Mouse (Mus musculus): ENCODE results near the gene Itgal.

The Itgal gene

GRCm38 (mm10) chr7:127296098-127296497 is at the start of gene Itgal:
TSS of gene Itgal (plus strand) at chr7:127296260.
- no peak for DNase-seq

GRCm38 (mm10) chr7:127250511-127250910 is 45.5 kb upstream of the Itgal start:
- peak; percentile 33 for DNase-seq

DNA sequence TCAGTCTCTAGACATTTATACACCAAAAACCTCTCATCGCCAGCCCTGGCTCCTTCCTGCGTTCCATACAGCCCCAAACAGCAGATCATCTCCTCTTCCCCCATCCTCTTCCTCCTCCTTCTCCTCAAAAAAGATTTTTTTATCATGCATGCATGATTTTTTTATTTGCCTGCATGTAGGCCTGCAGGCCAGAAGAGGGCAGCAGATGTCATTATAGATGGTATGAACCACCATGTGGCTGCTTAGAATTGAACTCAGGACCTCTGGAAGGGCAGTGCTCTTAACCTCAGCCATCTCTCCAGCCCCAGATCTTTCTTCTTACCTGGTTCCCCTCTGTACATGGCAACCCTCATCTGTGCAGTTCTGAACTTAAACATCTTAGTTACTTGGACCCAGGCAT is 43.6 kb upstream of the Itgal start:
- DNase-seq, result no peak

- DNase-seq, result no peak
Observed at GRCm38 (mm10) chr7:127253341-127253740, 42.7 kb upstream of the Itgal start.

DNA sequence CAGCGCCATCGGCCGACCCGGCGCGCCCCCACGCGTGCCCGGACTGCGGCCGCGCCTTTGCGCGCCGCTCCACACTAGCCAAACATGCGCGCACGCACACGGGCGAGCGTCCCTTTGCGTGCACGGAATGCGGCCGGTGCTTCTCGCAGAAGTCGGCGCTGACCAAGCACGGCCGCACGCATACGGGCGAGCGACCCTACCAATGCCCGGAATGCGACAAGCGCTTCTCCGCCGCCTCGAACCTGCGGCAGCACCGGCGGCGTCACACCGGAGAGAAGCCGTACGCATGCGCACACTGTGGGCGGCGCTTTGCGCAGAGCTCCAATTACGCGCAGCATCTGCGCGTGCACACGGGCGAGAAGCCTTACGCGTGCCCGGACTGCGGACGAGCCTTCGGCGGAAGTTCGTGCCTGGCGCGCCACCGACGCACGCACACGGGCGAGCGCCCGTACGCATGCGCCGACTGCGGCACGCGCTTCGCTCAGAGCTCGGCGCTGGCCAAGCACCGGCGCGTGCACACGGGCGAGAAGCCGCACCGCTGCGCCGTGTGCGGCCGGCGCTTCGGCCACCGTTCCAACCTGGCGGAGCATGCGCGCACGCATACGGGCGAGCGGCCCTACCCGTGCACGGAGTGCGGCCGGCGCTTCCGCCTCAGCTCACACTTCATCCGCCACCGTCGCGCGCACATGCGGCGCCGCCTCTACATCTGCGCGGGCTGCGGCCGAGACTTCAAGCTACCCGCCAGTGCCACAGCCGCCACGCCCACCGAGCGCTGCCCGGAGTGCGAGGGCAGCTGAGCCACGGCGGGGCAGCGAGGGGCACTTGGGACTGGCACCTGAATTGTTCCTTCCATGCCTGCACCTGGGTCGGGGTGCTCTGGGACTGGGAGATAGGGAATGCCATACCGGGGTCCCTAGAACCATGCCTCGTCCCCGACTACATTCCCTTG is 42.0 kb upstream of the Itgal start:
- peak; percentile 94 for DNase-seq

- DNase-seq, result no peak
Observed at GRCm38 (mm10) chr7:127255008-127255407, 41.1 kb upstream of the Itgal start.

DNA sequence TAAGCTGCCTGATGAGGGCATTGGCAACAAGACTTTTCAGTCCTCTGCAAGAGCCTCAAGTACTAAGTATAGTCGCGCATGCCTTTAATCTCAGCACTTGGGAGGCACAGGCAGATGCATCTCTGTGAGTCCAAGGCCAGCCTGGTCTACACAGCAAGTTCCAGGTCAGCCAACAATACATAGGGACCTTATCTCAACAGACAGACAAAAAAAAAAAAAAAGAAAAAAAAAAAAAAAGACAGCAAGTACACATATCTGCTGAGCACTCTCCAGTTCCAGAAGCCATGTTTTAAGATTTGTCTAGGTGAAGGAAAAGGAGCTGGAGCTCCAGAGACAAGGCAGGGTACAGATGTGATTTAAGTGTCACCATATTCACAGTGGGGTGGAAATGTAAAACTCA is 40.1 kb upstream of the Itgal start:
- DNase-seq, result no peak

DNA sequence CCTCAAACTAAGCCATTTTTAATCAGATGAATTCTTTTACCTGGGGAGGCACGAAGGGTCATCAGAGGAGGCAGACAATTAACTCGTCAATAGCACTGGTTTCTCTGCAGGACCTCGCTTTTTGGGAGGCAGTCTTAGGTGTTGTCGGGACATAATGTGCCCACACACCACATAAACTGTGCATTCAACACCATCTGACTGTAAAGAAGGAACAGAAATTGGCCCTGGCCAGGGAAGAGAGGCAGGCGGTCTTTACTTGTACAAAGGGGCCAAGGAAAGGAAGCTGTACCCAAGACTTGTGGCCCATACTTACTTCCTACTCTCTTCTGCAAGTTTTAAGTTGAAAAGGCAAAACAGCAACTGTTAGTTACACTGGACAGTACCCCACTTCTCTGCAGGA is 39.5 kb upstream of the Itgal start:
- no peak for DNase-seq

DNA sequence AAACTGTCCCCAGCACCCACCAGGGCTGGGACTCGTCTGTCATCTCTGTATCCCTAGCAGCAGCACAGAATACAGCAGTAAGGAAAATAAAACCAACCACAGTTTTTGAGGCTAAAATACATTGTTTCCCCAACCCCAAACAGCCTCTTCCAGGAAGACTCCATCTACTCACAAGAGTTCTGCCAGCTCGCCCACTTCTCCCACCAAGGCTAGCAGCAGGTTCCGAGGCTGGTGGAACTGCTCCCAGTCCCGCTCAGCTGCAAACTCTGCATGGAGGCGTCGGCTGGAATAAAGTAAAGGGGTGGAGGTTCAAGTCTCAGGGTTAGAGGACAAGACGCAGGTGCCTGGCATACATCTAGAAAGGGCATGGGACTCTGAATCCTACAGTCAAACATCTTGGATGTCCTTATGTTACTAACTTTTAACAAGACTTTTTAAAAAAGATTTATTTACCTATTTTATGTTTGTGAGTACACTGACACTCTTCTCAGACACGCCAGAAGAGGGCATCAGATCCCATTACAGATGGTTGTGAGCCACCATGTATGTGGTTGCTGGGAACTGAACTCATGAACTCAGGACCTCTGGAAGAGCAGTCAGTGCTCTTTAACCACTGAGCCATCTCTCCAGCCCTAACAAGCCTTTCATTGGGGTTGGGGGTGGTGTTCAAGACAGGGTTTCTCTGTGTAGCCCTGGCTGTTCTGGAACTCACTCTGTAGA is 36.7 kb upstream of the Itgal start:
- DNase-seq, result peak; percentile 39

- peak; percentile 99 for DNase-seq
Observed at GRCm38 (mm10) chr7:127260309-127261111, 35.5 kb upstream of the Itgal start, which contains the start of gene Dctpp1. TSS of gene Dctpp1 (minus strand) at chr7:127260709.

DNA sequence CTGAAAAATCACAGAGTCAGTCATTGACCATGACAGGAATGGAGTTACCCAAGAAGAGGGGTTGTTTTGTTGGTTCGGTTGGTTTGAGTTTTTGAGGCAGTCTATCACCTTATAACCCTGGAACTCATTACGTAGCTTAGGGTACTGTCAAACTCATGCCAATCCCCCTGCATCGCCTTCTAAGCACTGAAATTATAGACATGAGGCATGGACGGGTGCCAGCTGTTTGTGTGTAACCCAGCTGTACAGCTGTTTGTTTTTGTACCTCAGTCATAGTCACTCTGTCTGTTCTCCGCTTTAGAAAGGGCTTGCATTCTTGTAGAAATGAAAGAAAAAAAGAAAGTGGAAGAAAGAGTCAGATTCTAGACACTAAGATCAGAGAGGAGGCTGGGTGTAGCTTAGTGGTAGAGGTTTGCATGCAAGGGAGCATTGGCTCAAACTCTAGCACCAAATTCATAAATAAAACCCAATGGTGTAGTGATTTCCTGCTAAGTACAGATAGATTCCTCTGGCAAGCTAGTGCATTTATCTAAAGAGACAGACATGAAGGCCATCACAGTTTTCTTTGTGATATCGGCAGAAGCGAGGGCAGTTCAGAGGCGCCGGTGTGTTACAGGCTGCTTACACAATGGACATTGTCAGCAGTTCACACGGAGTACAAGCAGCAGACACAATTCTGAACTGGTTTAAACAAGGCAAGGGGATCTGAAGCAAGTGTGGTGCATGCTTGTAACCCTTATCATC is 33.7 kb upstream of the Itgal start:
- DNase-seq, result peak; percentile 44

DNA sequence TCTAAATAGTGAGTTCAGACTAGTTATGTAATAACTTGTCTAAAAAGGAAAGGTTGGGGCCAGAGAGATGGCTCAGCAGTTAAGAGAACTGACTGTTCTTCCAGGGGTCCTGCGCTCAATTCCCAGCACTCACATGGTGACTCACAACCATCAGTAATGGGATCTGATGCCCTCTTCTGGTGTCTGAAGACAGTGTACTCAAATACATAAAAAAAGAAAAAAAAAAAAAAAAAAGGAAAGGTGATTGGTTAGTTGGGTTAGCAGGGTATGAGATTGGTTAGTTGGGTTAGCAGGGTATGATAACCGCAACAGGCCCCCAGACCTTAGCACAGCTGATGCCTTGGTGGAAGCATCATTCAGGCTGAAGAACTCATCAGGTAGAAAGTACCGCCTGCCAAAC is 32.5 kb upstream of the Itgal start:
- DNase-seq, result no peak

DNA sequence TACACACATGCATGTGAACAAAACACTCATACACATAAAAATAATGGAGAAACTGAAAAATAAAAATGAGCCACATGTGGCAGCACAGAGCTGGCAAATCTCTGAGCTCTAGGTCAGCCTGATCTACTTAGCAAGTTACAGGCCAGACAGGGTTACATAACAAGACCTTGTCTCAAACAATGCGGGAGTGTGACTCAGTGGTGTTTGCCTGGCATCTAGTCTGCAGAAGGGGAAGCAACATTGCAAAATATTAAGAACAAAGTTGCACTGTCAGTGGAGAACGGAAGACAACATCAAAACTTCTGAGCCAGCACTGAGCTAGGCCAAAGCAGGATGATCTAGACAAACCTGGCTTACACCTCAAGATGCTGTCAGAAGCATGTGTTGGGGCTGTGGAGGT is 25.8 kb upstream of the Itgal start:
- DNase-seq, result no peak

DNA sequence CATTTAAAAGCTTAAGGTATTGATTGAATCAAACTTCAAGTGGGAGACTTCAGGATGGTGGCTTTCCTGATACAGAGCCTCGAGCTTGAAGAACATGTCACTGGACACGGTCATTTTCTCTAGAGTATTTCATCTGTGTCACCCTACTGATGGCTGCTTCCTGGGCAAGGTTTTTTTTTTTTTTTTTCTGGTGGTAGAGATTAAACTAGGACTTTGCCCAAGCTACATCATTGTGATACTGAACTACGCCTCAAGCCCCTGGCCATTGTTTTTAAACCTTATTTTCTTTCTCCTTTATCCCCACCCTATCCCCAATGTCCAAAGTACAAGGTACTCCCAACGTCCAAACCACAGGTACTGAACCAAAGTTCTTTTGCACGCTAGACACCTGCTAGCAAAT is 25.4 kb upstream of the Itgal start:
- no peak for DNase-seq

- DNase-seq, result no peak
Observed at GRCm38 (mm10) chr7:127271093-127271492, 25.0 kb upstream of the Itgal start.

- no peak for DNase-seq
Observed at GRCm38 (mm10) chr7:127272566-127272965, 23.5 kb upstream of the Itgal start.

DNA sequence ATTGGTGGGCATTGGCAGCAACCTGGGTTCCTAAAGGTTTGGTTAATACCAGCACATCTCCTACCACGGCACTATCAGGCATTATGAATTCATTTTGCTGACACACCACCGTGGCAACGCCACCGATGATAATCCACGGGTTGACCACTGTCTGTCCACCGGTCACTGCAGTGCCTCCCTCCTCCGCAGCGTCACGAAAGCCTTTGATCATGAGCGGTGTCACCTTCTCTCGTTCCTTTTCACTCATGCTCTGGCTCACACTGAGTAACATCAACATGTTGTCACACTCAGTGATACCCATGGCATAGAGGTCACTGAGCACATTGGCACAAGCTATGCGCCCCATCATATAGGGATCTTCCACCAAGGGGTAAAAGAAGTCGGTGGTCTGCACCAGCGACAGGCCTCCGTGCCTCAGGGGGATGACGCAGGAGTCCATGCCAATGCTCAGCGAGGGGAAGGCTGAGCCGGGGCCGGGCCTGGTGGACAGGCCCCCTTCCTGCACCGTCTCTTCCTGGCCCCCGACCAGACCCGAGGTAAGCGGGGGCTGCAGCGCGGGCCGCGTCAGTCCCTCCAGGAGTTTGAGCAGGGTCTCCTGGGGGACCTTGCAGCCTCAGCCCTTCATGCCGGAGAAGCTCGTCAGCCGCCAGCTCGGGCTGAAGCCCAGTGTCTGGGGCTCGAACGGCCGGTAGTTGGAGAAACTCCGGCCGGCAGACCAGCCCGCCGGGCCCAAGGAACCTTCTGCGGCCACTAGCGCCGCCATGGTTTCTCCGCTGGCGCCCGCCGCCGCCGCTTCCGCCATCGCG is 22.7 kb upstream of the Itgal start:
- DNase-seq, result peak; percentile 54

DNA sequence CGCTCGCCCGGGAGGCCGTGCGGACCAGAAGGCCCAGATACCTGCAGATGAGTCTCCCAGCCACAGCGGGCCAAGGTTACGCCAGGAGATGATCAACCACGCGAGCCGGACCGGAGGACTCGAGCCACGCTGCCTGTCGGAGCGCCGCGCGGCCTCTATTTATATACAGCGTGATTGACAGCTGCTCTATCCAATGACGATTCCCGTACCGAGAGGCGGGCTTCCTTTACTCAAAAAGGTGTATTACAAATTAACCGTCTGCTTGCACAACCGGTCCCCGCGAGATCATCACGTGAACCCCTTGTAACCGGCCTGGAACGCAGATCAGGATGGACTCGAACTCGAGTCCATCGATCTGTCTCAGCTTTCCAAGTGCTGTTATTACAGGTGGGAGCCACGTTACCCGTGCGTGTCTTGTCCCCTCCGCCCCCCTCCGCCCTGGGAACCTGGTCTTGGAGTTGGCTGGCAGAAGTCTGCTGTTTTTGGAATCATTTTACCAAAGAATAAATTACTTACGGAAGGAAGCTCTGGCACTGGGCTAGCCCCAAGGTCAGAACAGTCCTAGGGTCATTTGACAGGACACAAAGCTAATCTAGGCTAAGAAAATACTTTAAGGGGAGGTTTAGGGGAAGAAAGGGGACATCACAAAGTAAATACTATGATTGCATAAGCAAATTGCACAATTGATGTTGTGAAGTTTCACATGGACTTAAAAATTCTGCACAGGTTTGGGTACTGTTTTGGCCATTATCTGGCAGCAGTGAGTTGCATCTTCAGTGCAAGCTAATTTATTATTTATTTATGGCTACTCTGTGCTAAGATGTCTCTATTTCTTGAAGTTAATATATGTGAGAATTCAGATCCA is 21.9 kb upstream of the Itgal start, which contains the start of gene Sephs2:
Gene Sephs2, minus strand, starts transcription at position 131 of the 865 bp plus-strand sequence.
- peak; percentile 99 for DNase-seq

DNA sequence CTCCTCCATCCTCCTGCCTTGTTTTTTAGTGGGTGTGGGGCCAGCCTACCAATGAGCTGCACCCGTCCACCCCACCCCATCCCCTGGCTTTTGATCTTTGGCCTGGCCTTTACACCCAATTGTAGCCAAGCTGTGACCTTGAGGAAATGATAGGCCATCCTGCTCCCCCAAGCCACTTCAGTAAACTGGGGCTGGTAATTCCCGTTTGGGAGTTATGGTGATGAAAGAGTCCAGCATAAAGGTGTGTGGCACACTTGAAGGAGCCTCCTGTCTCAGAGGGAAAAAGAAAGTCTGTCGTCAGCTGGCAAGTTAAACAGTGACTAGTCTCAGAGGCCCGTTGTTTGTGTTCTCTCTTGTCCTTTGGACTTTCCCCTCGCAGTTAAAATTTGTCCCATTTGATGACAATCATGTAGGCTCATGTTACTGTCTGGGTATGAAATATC is 19.5 kb upstream of the Itgal start:
- no peak for DNase-seq

GRCm38 (mm10) chr7:127278311-127278710 is 17.7 kb upstream of the Itgal start:
- DNase-seq, result no peak
